Mouse (Mus musculus) Patski (cell line): ENCODE results near the gene Nr5a1. TPM values are rescaled to one million over a fixed set of nuclear protein-coding genes. Genes with fewer than 3 reads are reported as not detected.

Experiments
- ATAC-seq: fragments of 100-300 bp; one replicate; pipeline ENCODE4 v1.8.0; 2021
- CTCF ChIA-PET: fragments of 350-600 bp; sonication (Branson Sonifier 250); formaldehyde crosslinking; loops from one replicate; lab custom pipeline; 2022; ENCODE audit warnings: inconsistent platforms; lab: Charles Lee
- POLR2A ChIA-PET: fragments of 350-600 bp; sonication (Branson Sonifier 250); formaldehyde crosslinking; loops from one replicate; lab custom pipeline; 2022; ENCODE audit warnings: antibody characterized with exemption, inconsistent platforms; lab: Charles Lee
- DNase-seq: peaks from one replicate; pipeline ENCODE4 v3.0.0-alpha.2; 2011; ENCODE audit warnings: low read depth, low spot score
- H3K27me3 ChIP-seq: fragments of 371-371 bp; one replicate; pipeline ENCODE4 v1.5.1; 2021
- CTCF ChIP-seq: fragments of 100-300 bp; IDR thresholded peaks from one replicate; pipeline ENCODE4 v1.5.1; 2021
- in situ Hi-C: fragments of 300-500 bp; cut with MboI; formaldehyde crosslinking; loops from 3 replicates; pipeline ENCODE4 v1.11.1; 2018; ENCODE audit warnings: low pct_unique_long_range_greater_than_20kb, mixed read lengths
- polyA plus RNA-seq: library from polyadenylated mRNA; unstranded; gene quantifications from one replicate; pipeline ENCODE4 v1.2.3, GENCODE M21; 2021

Gene Nr5a1
- polyA plus RNA-seq, 1 experiment from 2014 or later = not detected

DNA sequence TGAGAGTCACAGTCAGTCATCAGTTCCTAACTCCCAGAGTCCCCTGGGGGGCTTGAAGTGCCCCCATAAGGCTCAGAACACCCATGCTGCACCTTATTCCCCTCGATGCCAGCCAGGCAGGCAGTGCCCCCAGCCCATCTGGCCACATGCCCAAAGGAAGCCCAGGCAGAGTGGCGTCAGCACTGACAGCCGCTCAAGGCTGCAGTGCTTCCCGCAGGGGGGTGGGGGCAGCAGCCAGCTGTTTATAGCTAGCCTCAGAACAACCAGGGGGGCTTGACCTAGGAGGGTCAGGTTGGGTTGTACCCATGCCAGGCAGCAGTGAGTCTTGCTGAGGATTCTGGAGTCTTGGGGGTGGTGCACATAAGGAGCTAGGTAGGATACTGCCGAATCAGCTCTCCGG is 7.7 kb downstream of the Nr5a1 start:
- H3K27me3 ChIP-seq = peaks cover 44% of the 10 kb centered on the region
- in situ Hi-C loops = no loop called here
- ChIA-PET CTCF (interaction anchor here (0.9 to 1.4 kb wide), 2 partner anchors 11 to 13 kb away, joined by 3 to 4 read pairs; no protein-coding TSS in a partner anchor), POLR2A (no interaction called here)
- no peak for DNase-seq
- ATAC-seq = no peak
- no peak for TF ChIP-seq CTCF

DNA sequence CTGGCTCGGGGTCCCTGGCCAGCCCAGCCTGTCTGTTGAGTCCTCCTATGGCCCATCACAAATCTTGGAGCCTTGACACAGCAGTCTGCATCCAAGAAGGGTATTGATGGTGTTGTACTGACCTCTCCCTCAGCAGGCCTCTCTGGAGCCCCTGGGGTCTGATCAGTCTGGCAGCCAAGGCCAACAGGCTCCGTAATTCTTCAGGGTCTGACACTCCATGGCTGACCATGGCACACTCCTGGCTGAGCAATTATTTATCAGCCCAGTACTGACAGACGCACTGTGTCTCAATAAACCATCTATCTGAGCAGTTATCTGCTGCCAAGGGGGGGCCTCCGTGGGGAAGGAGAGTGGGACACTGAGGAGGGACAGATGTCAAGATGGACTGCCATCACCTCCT is 9.3 kb downstream of the Nr5a1 start:
- no peak for TF ChIP-seq CTCF
- ATAC-seq (no peak), DNase-seq (no peak)
- in situ Hi-C loops = no loop called here
- ChIA-PET CTCF (no interaction called here), POLR2A (no interaction called here)
- peaks cover 35% of the 10 kb centered on the region for H3K27me3 ChIP-seq

DNA sequence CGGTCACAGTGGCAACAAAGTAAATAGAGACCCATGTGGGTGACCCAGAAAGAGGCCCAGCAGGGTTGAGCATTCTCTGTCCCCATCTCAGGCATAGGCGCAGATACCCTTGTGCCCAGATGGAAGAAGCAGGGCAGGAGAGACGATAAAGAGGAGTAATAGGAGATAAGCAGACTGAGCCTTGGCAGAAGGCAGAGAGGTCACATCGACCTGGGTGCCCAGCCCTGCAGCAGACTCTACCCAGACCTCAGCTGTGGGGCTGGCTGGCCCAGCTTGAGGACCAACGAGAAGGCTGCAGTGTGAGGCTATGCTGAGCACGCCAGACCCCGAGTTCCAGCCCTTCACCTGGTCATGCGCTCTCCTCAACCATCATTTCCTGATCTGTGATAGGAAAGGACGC is 10.0 kb downstream of the Nr5a1 start:
- no peak for ATAC-seq
- ChIA-PET POLR2A (no interaction called here), CTCF (no interaction called here)
- no peak for TF ChIP-seq CTCF
- DNase-seq = no peak
- in situ Hi-C loops = no loop called here
- peaks cover 29% of the 10 kb centered on the region for H3K27me3 ChIP-seq

DNA sequence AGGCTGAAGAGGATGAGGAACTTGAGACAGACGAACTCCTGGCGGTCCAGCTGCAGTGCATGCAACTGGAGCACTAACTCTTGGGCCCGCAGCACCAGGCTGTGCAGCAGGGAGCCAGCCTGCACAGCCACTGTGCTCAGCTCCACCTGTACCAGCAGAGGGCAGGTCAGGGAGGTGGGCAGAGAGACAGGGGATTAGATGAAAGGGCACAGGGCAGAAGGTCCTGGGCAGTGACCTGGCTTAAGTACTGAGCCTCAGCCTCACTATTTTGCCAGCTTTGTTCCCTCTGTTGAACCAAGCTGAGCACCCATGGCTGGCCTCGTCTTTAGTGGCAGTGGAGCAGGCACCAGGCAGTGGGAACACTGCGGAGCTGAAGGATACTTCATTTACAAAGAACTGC is 14.2 kb downstream of the Nr5a1 start:
- ATAC-seq (no peak), DNase-seq (no peak)
- ChIA-PET POLR2A (no interaction called here), CTCF (no interaction called here)
- TF ChIP-seq CTCF = no peak
- in situ Hi-C loops = no loop called here
- peaks cover 4% of the 10 kb centered on the region for H3K27me3 ChIP-seq

DNA sequence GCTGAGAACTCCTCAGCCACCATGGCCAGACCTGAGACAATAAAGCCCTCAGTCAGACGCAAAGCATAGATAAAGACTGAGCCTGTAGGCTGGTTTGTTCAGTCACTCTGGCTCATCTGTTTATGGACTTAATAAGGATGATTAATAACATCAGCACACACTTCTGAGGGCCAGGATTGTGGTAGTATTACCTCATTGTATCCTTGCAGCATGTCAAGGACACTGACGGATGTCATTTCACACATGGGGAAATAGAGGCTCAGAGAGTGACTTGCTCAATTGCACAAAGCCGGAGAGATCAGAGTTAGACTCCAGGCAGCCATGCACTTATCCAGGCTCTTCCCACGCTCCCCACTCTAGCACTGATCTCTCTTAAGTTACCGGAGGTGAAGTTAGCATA is 15.7 kb downstream of the Nr5a1 start:
- ATAC-seq = no peak
- no peak for DNase-seq
- H3K27me3 ChIP-seq = no peaks in the 10 kb centered on the region
- ChIA-PET CTCF (no interaction called here), POLR2A (no interaction called here)
- TF ChIP-seq CTCF = no peak
- in situ Hi-C loops = no loop called here

DNA sequence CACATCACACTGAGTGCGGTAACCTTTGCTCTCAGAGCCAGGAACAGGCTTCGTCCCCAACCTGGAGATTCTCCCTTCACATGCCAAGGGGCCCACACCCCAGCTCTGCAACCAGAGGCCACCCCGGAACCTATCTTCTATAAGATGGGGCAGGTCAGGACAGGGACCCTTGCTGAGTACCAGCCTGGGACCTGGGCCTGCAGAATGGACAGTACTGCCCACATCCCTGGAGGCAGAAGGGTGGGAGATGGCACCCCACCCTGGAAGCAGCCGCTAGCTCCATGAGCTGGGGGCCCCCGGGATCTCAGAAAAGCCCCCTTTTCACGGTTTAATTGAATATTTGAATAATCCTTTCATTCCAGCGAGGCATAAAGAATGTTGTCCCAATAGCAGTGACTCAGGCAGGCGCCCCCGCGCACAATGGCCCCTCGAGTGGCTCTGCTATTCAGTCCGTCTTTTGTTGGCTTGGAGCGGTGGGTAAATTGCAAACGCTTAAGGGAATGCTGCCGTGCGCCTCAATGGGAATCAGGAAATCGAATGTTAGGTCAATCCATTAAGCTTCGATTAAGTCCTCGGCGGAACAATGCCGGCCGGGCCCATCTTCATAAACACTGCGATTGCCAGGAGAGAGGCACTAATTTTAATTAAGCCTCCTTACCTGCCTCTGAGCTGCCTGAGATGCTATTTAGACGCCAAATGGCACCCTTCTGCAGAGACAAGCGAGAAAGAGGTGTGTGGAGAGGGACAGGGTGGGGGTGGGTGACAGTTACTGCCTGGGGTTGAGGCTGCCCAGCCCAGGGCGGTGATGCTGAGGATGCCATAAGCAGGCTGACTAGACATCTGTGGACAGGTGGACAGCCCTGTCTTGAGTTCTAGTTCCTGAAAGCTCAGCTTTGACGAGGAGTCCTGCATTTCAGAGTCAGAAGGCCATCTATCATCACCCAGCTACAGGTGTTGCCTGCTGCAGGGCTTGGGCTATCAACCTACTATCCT is 16.9 kb downstream of the Nr5a1 start:
- H3K27me3 ChIP-seq = no peaks in the 10 kb centered on the region
- TF ChIP-seq CTCF = no peak
- no peak for ATAC-seq
- CTCF ChIA-PET = interaction anchor here (1.1 kb wide), 1 partner anchor 39 kb away, joined by 3 read pairs; no protein-coding TSS in a partner anchor
- DNase-seq = no peak
- POLR2A ChIA-PET = no interaction called here
- in situ Hi-C loops = no loop called here

DNA sequence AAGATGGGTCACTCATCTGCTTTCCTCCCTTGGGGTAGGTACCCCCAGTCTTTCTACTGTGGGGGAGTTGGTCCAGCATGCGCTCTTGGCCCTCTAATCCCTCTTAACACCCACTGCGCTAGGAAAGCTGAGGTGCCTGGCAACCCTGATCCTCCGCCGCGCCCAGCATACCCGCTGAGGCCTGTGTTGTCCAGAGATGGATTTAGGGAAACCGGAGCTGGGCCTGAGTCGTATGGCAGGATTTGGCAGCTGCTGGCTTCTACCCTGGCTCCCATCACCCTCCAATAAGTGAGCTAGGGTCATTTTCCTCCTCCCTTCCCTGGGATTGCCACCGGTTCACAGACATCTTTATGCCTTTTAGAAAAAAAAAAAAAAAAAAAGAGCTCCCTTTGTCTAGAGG is 18.6 kb downstream of the Nr5a1 start:
- ChIA-PET CTCF (interaction anchor here (1.1 to 1.3 kb wide), 2 partner anchors 12 to 14 kb away, joined by 3 to 4 read pairs; no protein-coding TSS in a partner anchor), POLR2A (interaction anchor here (1.0 kb wide), 1 partner anchor 13 kb away, joined by 4 read pairs; no protein-coding TSS in a partner anchor)
- ATAC-seq (no peak), DNase-seq (no peak)
- H3K27me3 ChIP-seq = no peaks in the 10 kb centered on the region
- no peak for TF ChIP-seq CTCF
- in situ Hi-C loops = no loop called here

DNA sequence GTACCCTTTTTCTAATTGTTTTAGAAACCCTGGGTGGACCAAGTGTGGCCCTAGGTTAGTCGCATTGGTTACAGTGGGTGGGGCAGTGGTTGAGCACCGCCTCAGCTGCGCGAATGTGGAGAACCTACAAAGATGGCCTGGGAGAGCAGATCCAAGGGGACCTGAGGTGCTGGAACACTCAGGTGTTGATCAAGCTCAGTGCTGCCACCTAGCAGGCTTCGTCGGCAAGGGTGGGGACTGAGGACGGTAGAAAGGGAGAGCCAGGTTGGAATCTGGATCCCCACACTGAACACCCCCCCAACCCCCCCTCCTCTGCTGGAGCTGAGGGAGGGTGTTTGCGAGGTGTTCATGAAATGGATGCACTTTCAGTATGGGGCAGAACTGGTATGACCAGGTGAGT is 22.8 kb downstream of the Nr5a1 start:
- DNase-seq = no peak
- POLR2A ChIA-PET = no interaction called here
- CTCF ChIA-PET = interaction anchor here (1.2 to 3.1 kb wide), 3 partner anchors 29 to 70 kb away, joined by 4 to 9 read pairs (median 5); no protein-coding TSS in a partner anchor
- in situ Hi-C loops = no loop called here
- no peak for ATAC-seq
- no peak for TF ChIP-seq CTCF
- H3K27me3 ChIP-seq = no peaks in the 10 kb centered on the region

DNA sequence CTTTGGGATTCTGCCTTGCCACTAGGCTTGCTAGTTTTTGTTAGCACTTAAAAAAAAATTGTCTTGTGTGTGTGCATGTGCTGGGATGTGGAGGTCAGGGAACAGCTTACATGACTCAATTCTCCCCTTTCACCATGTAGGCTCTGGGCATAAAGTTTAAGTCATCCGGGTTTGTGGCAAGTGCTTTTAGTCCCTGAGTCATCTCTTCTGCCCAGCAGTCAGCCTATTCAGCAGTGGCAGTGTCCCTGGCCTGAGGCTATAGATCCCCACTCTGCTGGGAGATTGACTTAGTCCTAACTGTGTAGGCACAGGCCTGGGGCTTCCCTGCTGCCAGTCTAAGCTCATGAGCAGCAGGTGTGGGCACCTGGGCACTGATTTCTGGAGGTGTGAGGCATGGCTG is 24.5 kb downstream of the Nr5a1 start:
- peak; percentile 64 for DNase-seq
- H3K27me3 ChIP-seq = no peaks in the 10 kb centered on the region
- ChIA-PET POLR2A (interaction anchor here (1.0 kb wide), 1 partner anchor 13 kb away, joined by 5 read pairs; no protein-coding TSS in a partner anchor), CTCF (interaction anchor here (3.1 kb wide), 1 partner anchor 28 kb away, joined by 9 read pairs; no protein-coding TSS in a partner anchor)
- in situ Hi-C loops = no loop called here
- ATAC-seq = peak; percentile 64
- TF ChIP-seq CTCF = no peak

DNA sequence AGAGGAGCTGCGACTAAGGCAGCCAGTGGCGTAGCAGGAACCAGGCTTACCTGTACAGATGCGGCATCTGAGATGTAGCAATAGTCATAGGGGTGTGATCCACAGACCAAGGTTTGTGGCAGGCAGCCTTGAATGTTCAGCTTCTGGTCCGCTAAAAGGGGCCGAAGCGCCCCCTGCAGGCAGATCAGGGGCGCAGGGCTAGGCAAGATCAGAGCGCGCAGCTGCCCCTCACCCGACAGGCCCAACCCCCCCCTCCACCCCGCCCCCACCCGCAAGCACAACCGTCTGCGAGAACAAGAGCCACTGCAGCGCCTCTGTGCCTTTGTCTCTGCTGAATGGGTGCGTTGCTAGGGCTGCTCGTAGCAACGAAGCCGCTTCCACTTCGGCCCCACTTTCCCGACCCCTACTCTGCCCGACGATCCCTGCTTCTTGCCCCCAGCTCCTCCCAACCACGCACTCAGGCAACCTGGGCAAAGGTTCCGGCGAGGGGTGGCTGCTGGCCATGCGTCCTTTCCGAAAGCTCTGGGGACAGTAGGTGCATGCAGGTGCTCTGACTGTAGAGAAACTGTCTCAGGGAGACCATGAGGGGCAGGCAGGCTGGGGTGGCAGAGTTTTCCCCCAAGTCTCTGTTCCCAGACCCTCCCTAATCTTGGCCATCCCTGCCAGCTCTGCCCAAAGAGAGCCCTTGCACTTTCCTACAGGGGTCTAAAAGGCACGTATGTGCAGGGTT is 25.4 kb downstream of the Nr5a1 start:
- TF ChIP-seq CTCF = no peak
- CTCF ChIA-PET = interaction anchor here (1.3 to 3.1 kb wide), 2 partner anchors 27 to 51 kb away, joined by 3 to 9 read pairs; no protein-coding TSS in a partner anchor

More for the DNA sequence above, 25.4 kb downstream of the Nr5a1 start:
- ATAC-seq = no peak
- POLR2A ChIA-PET = no interaction called here
- DNase-seq = no peak
- no peaks in the 10 kb centered on the region for H3K27me3 ChIP-seq
- in situ Hi-C loops = no loop called here
